Mouse (Mus musculus): ENCODE data around the gene Ctnnb1.

DNA sequence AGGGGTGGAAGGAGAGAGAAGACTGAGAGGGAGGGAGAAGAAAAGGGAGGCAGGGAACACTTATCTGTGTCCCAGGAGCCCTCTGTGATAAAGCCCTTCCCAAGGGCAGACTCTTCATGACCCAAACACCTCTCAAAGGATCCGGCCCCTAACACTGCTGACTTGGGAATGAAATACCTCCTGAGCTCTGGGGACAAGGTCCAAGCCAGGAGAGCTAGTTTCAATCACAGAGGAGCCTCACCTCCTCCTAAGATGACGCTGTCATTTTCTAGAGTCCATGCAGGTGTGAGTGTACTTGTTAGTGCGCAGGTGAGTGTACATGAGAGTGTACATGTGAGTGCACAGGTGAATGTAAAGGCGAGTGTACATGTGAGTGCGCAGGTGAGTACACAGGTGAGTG is 56.0 kb downstream of the Ctnnb1 start:
- TF ChIP-seq GATA1 (IDR thresholded peaks at IDR 0.05; ENCODE audit: borderline replicate concordance, low read length) (no peak), FLI1 (IDR thresholded peaks at IDR 0.05; ENCODE audit: low read length) (no peak)

Data from megakaryocyte, embryonic 14.5 days (primary cell).